In the genomic region with DNA sequence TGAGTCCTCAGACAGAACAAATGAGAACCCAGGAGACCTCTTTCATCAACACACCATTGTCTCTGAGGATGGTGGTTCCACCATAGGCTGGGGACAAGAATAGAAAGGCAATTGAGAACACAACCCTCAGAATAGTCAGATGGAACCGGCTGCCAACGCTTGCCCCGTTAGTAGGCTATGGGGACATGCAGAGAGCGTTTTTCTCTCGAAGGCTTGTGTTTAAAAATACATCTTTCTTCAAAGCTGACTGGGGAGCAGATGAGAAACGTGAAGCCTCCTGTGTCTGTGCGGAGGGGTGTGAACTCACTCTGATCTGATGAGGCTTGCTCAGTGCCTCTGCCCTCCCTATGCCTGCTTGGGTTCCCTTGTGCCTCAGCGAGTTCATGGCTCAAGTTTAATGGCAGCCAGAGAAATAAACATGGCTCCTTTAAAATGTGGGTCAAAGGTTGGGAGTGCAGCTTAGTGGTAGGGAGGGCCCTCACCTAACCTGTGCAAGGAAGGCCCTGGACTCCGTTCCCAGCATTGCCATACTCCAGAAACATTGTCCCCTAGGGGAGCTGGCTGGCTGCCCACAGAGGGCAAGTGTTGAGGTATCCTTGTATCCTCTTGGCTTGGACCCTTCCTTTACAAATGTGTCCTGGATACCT, we compare ENCODE assay signal across 14 mouse cellular contexts. TPM values are rescaled to one million over a fixed set of nuclear protein-coding genes. Genes with fewer than 3 reads are reported as not detected.
DNase-seq lines count a peak whose midpoint lies in the region; ATAC-seq and TF ChIP-seq lines count a peak whose summit lies in the region.
"Had no signal": no experiment of that assay in that cellular context is flagged by ENCODE, and none has a peak within 500 bp of the region (broad histone marks: within the 10 kb centered on the region; RNA-seq: fewer than 3 reads in every experiment).

No protein-coding gene starts in this region.

- no peak for TF ChIP-seq EP300 in stomach, postnatal 0 days (optimal IDR thresholded peaks at IDR 0.05)

- ATAC-seq in neural tube, embryonic 15.5 days (ENCODE audit: low FRiP score): no peak
- ATAC-seq in stomach, postnatal 0 days (ENCODE audit: low FRiP score, low TSS enrichment): no peak

- intact Hi-C loops in gastrocnemius, postnatal 14 days (cut with DNase I; ENCODE audit: low total_unique reads): no loop called here

- no peaks in the 10 kb centered on the region for H3K36me3 ChIP-seq in neural tube, embryonic 15.5 days
- H3K36me3 ChIP-seq in stomach, postnatal 0 days (ENCODE audit: control insufficient read depth, insufficient read depth, low read length): no peaks in the 10 kb centered on the region
- H3K36me3 ChIP-seq: forebrain, embryonic 12.5 days; hindbrain, embryonic 12.5 days; kidney, embryonic 15.5 days had no signal

- WGBS in neural tube, embryonic 15.5 days: 56% methylated on average over 9 of the region's 9 CpGs
- 61% methylated on average over 9 of the region's 9 CpGs for WGBS in stomach, postnatal 0 days

- no peaks in the 10 kb centered on the region for H3K27me3 ChIP-seq in neural tube, embryonic 15.5 days (replicated peaks)
- no peaks in the 10 kb centered on the region for H3K27me3 ChIP-seq in stomach, postnatal 0 days (ENCODE audit: control insufficient read depth, insufficient read depth, low read length)
- H3K27me3 ChIP-seq: hindbrain, embryonic 12.5 days; kidney, embryonic 15.5 days had no signal

- no peaks in the 10 kb centered on the region for H3K9me3 ChIP-seq in neural tube, embryonic 15.5 days (replicated peaks)
- H3K9me3 ChIP-seq in stomach, postnatal 0 days (ENCODE audit: control insufficient read depth, low read length): no peaks in the 10 kb centered on the region
- H3K9me3 ChIP-seq: forebrain, embryonic 12.5 days; hindbrain, embryonic 12.5 days; kidney, embryonic 15.5 days had no signal

- peak; percentile 92 for DNase-seq in heart, adult 11 months
- no peak for DNase-seq in heart, postnatal 4 days
- peak; percentile 56 to 58 for DNase-seq in left cerebral cortex, adult 18-20 months (ENCODE audit: low spot score in 2 of 2)
- no peak for DNase-seq in left cerebral cortex, adult 11 months (ENCODE audit: low spot score)
- peak; percentile 88 for DNase-seq in brain, adult 2 months (ENCODE audit: low read depth, low spot score)
- DNase-seq in stomach, postnatal 0 days (ENCODE audit: low spot score): no peak
- no peak for DNase-seq in gastrocnemius, postnatal 14 days
- DNase-seq: cerebellum, adult 11-12 months; gastrocnemius, postnatal 36 days had no signal

- peak overlapping the region; percentile 33; the same call in 1 of the 2 replicates for H3K27ac ChIP-seq in neural tube, embryonic 15.5 days (replicated peaks)
- no peak overlapping the region for H3K27ac ChIP-seq in stomach, postnatal 0 days (replicated peaks)
- H3K27ac ChIP-seq: forebrain, embryonic 12.5 days; hindbrain, embryonic 12.5 days; kidney, embryonic 15.5 days; liver, embryonic 14.5 days had no signal

- H3K4me3 ChIP-seq in neural tube, embryonic 15.5 days (replicated peaks): no peak overlapping the region
- no peak overlapping the region for H3K4me3 ChIP-seq in stomach, postnatal 0 days (ENCODE audit: low read depth, low read length)
- H3K4me3 ChIP-seq: forebrain, embryonic 12.5 days; hindbrain, embryonic 12.5 days; kidney, embryonic 15.5 days had no signal

- no peak overlapping the region for H3K4me2 ChIP-seq in neural tube, embryonic 15.5 days
- H3K4me2 ChIP-seq in stomach, postnatal 0 days (replicated peaks; ENCODE audit: low read depth): no peak overlapping the region
- H3K4me2 ChIP-seq: forebrain, embryonic 12.5 days; hindbrain, embryonic 12.5 days; kidney, embryonic 15.5 days had no signal

- no peak overlapping the region for H3K9ac ChIP-seq in neural tube, embryonic 15.5 days (replicated peaks)
- no peak overlapping the region for H3K9ac ChIP-seq in stomach, postnatal 0 days (ENCODE audit: low read length)
- H3K9ac ChIP-seq: forebrain, embryonic 12.5 days; hindbrain, embryonic 12.5 days; kidney, embryonic 15.5 days; liver, embryonic 14.5 days had no signal

- H3K4me1 ChIP-seq in neural tube, embryonic 15.5 days: peaks cover 29% of the 10 kb centered on the region
- H3K4me1 ChIP-seq in stomach, postnatal 0 days (replicated peaks; ENCODE audit: control insufficient read depth, insufficient read depth): peaks cover 12% of the 10 kb centered on the region

- no peak for TF ChIP-seq CTCF in stomach, postnatal 0 days (IDR thresholded peaks at IDR 0.05; ENCODE audit: low read depth)

RNA-seq across cellular contexts. Expression of gene Tarbp1, which starts 53.7 kb away (rescaled TPM):
- total RNA-seq in heart, postnatal 4 days (2021): 1 to 10 TPM; 5.0 to 5.9 TPM
- 1 to 10 TPM; 4.1 to 4.5 TPM for total RNA-seq in left cerebral cortex, adult 18-20 months (2021)
- 1.6 and 2.0 TPM in 2 replicates for polyA plus RNA-seq in neural tube, embryonic 15.5 days (2015; fragmentation: Nextera tagmentation; extraction: Ambion mirVana)
- polyA plus RNA-seq in stomach, postnatal 0 days (2015; fragmentation: Nextera tagmentation; extraction: Ambion mirVana): 1.1 and 1.2 TPM in 2 replicates
- 1 to 10 TPM; 4.9 to 5.6 TPM for total RNA-seq in gastrocnemius, postnatal 14 days (2021)

Comparison
In these comparisons a context has a peak if more than half of its experiments do, and no peak if none do; other contexts are left out.
1. DNase-seq: peak in heart, adult 11 months (single experiment), left cerebral cortex, adult 18-20 months (2 of 2) and brain, adult 2 months (single experiment); none in heart, postnatal 4 days (single experiment), left cerebral cortex, adult 11 months (single experiment), stomach, postnatal 0 days (single experiment) and gastrocnemius, postnatal 14 days (single experiment).